Mouse (Mus musculus): ENCODE results near the gene Rgs8.

DNA sequence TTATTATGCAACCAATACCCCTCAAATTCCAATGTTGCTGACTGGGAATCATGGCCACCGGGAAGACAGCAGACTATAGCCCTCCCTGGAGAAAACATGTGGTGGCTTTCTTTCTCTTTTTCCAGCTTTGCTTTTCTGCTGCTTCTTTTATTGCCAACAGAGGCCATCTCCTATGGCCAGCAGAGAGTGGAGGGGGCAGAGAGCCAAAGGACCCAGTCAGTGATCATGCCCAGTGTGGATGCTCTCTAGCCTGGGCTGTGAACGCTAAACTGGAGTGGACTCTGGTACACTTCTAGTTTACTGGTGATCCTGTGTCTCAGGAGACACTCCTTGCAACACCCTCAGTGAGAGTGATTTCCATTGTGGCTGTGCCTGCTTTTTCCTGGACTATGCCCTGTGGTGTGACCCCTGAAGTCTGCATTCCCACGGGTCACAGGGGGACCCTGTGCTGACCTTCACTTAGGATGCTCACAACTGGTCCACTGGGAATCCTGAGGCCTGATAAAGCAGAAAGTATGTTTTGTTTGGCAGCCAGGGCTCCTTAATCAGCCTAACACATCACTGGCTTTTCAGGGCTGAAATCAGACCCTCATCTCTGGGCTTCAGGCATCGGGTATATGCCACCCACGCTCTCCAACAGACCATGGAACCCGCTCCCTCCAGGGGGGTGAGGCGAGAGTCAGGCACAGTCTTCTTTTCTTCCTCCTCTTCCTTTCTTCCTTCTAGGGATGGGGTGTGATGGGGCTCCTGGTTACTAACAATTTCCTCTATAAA, 45.7 kb downstream of the Rgs8 start:
- TF ChIP-seq EP300 (IDR thresholded peaks at IDR 0.05; ENCODE audit: insufficient read depth, low read depth, low read length) (no peak), CTCF (IDR thresholded peaks at IDR 0.05; ENCODE audit: low read depth, low read length) (no peak), POLR2A (IDR thresholded peaks at IDR 0.05; ENCODE audit: insufficient read depth, low read length) (no peak)
